Mouse (Mus musculus): ENCODE results near the gene Morc4. TPM values are rescaled to one million over a fixed set of nuclear protein-coding genes. Genes with fewer than 3 reads are reported as not detected.
A peak's percentile ranks its signal among the peaks of the same experiment; 100 is the strongest.

Morc4 gene
- polyA plus RNA-seq, 1 experiment from 2014 or later: 2.3 TPM

DNA sequence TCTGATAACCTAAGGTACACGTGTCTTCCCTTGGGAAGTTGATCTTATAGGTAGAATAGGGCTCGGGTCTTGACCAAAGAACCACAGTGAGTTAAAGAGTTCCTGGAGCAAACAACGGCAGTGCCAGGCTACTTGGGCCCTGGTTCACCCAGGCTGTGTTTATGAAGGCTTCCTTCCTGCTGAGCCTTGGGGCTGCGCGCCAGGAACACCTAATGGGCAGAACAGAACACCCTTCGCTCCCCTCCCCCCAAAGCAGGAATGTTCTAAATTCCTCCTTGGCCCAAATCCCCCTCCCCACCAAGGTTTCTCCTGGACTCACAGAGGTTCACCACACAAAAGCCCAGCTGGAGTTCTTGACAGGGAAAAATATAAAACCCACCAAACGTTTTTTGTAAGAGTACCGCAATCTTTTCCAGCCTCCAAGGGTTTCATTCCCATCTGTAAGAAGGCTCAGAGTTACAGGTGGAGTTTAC, 71.0 kb downstream of the Morc4 start, which contains the start of gene Cldn2:
Gene Cldn2, plus strand, starts transcription at position 423 of the 473 bp plus-strand sequence.
- Histone ChIP-seq H3K9me3 (replicated peaks) (no peaks in the 10 kb centered on the region), H3K4me3 (no peak within 1 kb of the TSS), H3K9ac (no peak within 1 kb of the TSS), H3K27me3 (no peaks in the 10 kb centered on the region), H3K27ac (no peak within 1 kb of the TSS), H3K4me2 (no peak within 1 kb of the TSS), H3K4me1 (no peaks in the 10 kb centered on the region), H3K36me3 (ENCODE audit: poor library complexity, severe bottlenecking) (no peaks in the 10 kb centered on the region)
- 66% methylated on average over 8 of the region's 8 CpGs for WGBS
- no peak for ATAC-seq

DNA sequence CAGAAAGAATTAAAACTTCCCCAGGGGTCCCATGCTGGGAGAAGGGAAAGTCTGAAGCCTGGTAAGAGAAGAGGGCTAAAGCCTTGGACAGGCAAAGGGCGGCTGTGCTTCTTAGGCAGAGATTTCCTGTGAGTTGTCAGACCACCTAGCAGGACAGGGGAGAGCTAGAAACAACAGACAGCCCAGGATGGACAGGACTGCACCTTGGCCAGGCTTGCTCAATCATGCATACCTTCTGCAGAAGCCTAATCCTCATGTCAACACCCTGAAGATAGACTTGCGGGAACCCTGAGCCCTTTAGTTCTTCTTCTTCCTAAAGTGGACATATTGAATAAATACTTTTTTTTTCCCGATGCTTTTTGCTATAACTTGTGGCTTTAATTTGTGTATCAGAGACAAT, 71.5 kb downstream of the Morc4 start:
- no peak overlapping the region for H3K4me3 ChIP-seq
- H3K9ac ChIP-seq: no peak overlapping the region
- no peak for ATAC-seq
- no peaks in the 10 kb centered on the region for H3K4me1 ChIP-seq
- WGBS: 84% methylated on average over 3 of the region's 3 CpGs
- no peaks in the 10 kb centered on the region for H3K36me3 ChIP-seq (ENCODE audit: poor library complexity, severe bottlenecking)
- H3K27me3 ChIP-seq: no peaks in the 10 kb centered on the region
- H3K27ac ChIP-seq: no peak overlapping the region
- no peak overlapping the region for H3K4me2 ChIP-seq
- no peaks in the 10 kb centered on the region for H3K9me3 ChIP-seq (replicated peaks)

DNA sequence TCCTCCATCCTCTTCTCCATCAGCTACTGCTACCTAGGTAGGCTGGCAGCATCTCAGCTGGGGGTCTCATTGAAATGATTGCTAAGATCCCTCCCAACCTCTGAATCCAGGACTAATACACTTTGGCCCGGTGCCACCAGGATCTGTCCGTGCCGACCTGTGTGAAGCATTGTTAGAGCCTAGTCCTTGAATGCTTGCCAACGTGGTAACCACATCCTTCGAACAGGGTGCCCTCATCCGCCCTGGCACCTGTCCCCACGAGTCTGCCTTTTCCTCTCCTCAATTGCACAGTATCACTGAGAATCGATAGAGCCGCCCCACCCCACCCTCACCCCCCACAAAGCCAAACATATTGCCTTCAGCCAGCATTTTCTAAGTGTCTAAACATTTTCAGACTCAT, 73.6 kb downstream of the Morc4 start:
- H3K9ac ChIP-seq: no peak overlapping the region

DNA sequence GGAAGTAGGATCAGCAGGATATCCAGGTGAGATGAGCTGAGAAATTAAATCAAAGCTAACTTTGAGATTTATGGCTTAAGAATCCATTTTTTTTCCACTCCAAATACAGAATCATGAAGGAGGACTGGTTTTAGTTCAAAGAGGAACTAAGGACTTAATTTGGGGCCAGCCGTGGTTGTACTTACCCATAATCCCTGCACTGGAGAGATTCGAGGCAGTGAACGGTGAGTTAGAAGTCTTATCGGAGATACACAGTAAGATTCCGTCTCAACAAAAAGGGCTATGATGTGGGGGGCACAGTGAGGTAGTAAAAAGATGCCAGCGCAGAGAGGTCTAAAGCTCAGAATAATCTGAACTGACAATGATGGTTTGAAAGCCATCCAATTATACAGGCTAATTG, 75.4 kb downstream of the Morc4 start:
- Histone ChIP-seq H3K9ac (no peak overlapping the region), H3K36me3 (ENCODE audit: poor library complexity, severe bottlenecking) (no peaks in the 10 kb centered on the region), H3K4me2 (no peak overlapping the region), H3K27me3 (no peaks in the 10 kb centered on the region), H3K4me1 (no peaks in the 10 kb centered on the region), H3K27ac (no peak overlapping the region), H3K9me3 (replicated peaks) (no peaks in the 10 kb centered on the region), H3K4me3 (no peak overlapping the region)
- 77% methylated on average over 6 of the region's 6 CpGs for WGBS
- no peak for ATAC-seq

More for the DNA sequence above, 73.6 kb downstream of the Morc4 start:
- Histone ChIP-seq H3K4me2 (no peak overlapping the region), H3K9me3 (replicated peaks) (no peaks in the 10 kb centered on the region), H3K4me3 (no peak overlapping the region), H3K27ac (no peak overlapping the region), H3K4me1 (no peaks in the 10 kb centered on the region), H3K27me3 (no peaks in the 10 kb centered on the region), H3K36me3 (ENCODE audit: poor library complexity, severe bottlenecking) (no peaks in the 10 kb centered on the region)
- no peak for ATAC-seq
- 60% methylated on average over 9 of the region's 9 CpGs for WGBS

DNA sequence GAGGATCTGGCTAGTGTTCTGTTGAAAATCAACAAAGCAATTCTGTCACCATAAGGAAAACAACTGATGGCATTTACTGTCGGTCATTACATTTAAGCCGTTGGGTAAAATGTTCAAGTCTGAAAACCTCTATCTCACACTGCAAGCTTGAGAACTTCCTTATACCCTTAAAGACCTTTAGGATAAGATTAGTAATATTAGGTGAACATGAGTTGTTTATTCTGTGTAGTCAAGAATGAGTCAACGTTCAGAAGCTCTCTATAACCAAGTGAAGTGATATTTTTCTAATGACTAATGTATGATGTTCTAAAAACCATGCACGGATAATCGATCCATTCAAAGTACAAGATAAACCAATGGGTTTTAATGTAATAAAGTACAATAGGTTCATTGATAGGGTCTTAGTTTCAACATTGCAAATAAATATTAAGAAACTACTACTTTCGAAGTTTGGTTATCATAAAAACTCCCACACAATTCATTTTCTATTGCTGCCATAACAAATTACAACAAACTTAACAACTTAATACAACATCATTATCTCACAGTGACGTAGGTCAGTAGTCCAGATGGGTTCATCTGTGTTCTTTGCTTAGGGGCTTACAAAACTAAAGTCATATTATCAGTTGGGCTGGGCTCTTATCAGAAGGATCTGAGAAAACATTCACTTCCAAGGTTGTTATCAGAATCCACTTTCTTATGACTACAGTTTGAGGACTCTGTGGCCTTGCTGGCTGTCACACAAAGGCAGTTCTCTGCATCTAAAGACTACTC, 77.2 kb downstream of the Morc4 start:
- ATAC-seq: no peak
- Histone ChIP-seq H3K4me1 (no peaks in the 10 kb centered on the region), H3K27ac (no peak overlapping the region), H3K4me2 (no peak overlapping the region), H3K9ac (no peak overlapping the region), H3K9me3 (replicated peaks) (no peaks in the 10 kb centered on the region), H3K27me3 (no peaks in the 10 kb centered on the region), H3K36me3 (ENCODE audit: poor library complexity, severe bottlenecking) (no peaks in the 10 kb centered on the region), H3K4me3 (no peak overlapping the region)
- WGBS: 91% methylated on average over 7 of the region's 7 CpGs

DNA sequence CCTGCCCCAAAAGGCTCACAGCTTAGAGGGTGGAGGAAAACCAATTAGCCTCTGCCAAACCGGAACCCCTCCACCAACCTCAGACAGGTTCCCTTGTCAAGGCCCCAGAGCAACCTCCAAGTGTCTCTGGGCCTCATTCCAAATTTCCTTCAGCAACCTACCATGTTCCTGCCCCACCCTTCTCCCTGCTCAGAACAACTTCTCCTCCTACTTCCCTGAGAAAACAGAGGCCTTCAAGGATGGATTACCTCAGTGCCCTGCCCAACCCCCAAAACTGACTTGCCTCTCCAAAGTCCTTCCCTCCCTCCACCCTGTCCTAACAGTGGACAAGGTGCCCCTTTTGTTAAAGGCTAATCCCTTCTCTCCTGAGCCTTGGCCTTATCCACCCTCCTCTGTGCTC, 85.7 kb downstream of the Morc4 start:
- Histone ChIP-seq H3K36me3 (ENCODE audit: poor library complexity, severe bottlenecking) (no peaks in the 10 kb centered on the region), H3K27me3 (no peaks in the 10 kb centered on the region), H3K9me3 (replicated peaks) (no peaks in the 10 kb centered on the region), H3K27ac (no peak overlapping the region), H3K4me3 (no peak overlapping the region), H3K4me2 (no peak overlapping the region), H3K4me1 (0 out of 2 replicates have a peak, but pooled peaks cover 5% of the 10 kb centered on the region), H3K9ac (no peak overlapping the region)
- 48% methylated on average over 1 of the region's 1 CpGs for WGBS
- ATAC-seq: no peak

DNA sequence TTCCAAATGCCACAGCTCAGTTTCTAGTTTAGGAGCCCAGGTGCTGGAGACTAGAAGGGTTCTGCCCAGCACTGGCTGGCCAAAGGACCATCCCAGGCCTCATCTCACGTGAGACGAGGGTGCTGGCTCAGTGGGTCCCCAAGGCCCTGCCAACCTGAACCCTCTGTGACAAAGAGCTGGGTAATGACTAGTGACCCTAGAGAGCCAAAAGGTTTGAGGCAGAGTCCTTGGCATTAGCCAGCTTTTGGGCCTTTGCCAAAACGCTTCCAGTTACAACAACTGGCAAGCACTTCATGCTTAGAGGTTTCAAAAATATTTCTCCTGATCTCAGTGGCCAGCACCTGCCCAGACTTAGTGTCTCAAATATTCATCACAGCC, 88.4 kb downstream of the Morc4 start:
- Histone ChIP-seq H3K36me3 (ENCODE audit: poor library complexity, severe bottlenecking) (no peaks in the 10 kb centered on the region), H3K9ac (no peak overlapping the region), H3K4me3 (no peak overlapping the region), H3K4me1 (0 out of 2 replicates have a peak, but pooled peaks cover 5% of the 10 kb centered on the region), H3K4me2 (no peak overlapping the region), H3K9me3 (replicated peaks) (no peaks in the 10 kb centered on the region), H3K27ac (no peak overlapping the region), H3K27me3 (no peaks in the 10 kb centered on the region)
- no peak for ATAC-seq
- WGBS: 43% methylated on average over 3 of the region's 3 CpGs

DNA sequence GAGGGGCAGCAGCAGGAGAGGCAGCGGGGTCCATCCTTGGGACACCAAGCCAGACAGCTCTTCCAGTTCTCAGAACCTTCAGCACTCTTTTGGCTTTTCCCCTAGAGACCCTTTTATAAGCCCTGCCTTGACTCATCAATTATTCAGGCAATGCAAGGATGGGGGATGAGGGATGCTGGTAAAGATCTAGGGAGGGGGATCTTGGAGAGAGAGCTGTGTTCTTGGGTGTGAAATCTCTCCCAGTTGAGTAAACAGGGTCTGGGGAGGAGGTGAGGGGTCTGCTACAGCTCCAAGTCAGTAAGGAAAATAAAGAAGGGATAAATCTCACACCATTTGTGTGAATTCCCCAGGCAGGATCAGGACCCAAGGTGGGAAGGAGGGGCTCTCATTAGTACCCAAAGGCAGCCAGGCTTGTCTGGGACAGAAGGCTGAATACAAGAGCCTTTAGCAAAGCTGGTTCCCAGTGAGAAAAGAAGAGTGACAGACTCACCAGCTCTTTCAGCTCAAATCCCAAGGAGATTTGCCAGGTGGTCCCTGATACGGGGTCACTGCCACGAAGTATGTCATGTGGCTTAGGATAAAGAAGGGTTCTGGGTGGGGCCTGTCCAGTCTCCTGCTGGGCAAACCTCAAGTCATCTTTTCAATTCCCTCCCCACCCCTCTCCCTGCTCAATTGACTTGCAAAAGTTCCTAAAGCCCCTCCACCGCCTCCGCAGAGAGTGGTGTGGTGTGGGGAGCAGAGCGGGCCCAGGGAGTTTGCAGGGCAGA, 89.0 kb downstream of the Morc4 start, which contains the start of gene Ripply1:
Gene Ripply1, minus strand, starts transcription at position 76 of the 767 bp plus-strand sequence.
- no peak within 1 kb of the TSS for H3K4me2 ChIP-seq
- H3K36me3 ChIP-seq (ENCODE audit: poor library complexity, severe bottlenecking): no peaks in the 10 kb centered on the region
- WGBS: 39% methylated on average over 6 of the region's 6 CpGs
- no peak within 1 kb of the TSS for H3K9ac ChIP-seq
- ATAC-seq: peak; percentile 48; the same call in 1 of the 2 replicates
- no peak within 1 kb of the TSS for H3K27ac ChIP-seq
- H3K9me3 ChIP-seq (replicated peaks): no peaks in the 10 kb centered on the region
- 0 out of 2 replicates have a peak, but pooled peaks cover 5% of the 10 kb centered on the region for H3K4me1 ChIP-seq
- no peaks in the 10 kb centered on the region for H3K27me3 ChIP-seq
- no peak within 1 kb of the TSS for H3K4me3 ChIP-seq

DNA sequence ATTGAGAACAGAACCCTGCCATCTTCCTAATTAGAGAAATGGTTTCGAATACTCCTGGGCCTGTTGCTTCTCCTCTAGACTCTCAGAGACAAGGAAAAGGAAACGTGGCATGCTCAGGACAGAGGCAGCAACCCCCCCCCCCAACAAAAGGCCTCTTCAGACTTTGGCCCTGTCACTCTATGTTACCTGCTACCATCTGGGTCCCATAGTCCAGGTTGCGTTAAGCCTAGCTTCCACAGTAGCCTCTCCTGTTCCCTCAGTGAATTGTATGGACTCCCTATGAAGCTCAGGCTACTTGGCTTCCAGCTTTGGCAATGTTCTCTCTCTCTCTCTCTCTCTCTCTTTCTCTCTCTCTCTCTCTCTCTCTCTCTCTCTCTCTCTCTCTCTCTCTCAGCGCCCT, 89.9 kb downstream of the Morc4 start:
- 80% methylated on average over 4 of the region's 4 CpGs for WGBS

DNA sequence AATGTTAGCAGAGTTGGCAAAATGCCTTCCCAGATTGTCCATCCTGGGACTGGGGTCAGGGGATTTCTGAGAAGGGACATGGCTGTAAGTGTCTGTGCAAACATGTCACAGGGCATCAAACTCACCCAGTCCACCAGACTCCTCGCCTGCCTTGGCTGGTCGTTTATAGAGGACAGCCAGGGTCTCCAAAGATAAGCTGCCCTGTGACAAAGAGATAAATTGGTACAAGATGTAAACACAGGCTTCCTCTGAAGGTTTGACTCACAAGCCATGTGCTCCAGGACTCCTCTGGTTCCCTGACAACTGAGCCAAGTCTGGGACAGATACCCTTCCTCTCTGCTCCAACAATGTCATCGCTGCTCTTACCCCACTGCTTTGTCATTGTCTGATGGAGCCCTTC, 90.5 kb downstream of the Morc4 start:
- Histone ChIP-seq H3K27me3 (no peaks in the 10 kb centered on the region), H3K36me3 (ENCODE audit: poor library complexity, severe bottlenecking) (no peaks in the 10 kb centered on the region)

More for the DNA sequence above, 89.9 kb downstream of the Morc4 start:
- H3K4me2 ChIP-seq: no peak overlapping the region
- H3K36me3 ChIP-seq (ENCODE audit: poor library complexity, severe bottlenecking): no peaks in the 10 kb centered on the region
- H3K27me3 ChIP-seq: no peaks in the 10 kb centered on the region
- no peak overlapping the region for H3K4me3 ChIP-seq
- H3K4me1 ChIP-seq: 0 out of 2 replicates have a peak, but pooled peaks cover 5% of the 10 kb centered on the region
- H3K27ac ChIP-seq: no peak overlapping the region
- H3K9me3 ChIP-seq (replicated peaks): no peaks in the 10 kb centered on the region
- no peak overlapping the region for H3K9ac ChIP-seq
- ATAC-seq: no peak

DNA sequence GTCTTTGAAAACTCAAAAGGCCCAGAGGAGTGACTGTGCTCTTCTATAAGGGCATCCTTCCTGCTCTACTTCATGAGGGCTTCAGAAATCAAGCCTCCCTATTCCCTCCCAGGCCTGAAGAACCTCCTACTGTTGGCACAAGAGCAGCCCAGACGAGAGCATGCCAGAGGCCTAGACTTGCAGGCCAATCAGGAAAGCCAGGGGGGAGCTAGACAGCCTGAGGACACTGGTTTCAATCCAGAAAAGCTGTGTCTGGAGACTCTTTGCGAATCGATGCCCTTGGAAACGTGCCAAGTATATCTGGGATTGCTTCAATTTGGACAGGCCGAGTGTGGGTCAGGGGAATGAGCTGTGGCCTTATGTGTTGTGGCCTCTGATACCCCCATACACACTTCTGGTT, 92.1 kb downstream of the Morc4 start:
- no peaks in the 10 kb centered on the region for H3K9me3 ChIP-seq (replicated peaks)
- WGBS: 81% methylated on average over 5 of the region's 5 CpGs

More for the DNA sequence above, 90.5 kb downstream of the Morc4 start:
- Histone ChIP-seq H3K9me3 (replicated peaks) (no peaks in the 10 kb centered on the region), H3K27ac (no peak overlapping the region), H3K4me1 (0 out of 2 replicates have a peak, but pooled peaks cover 5% of the 10 kb centered on the region), H3K4me2 (no peak overlapping the region), H3K9ac (no peak overlapping the region), H3K4me3 (no peak overlapping the region)
- WGBS: 68% methylated on average over 3 of the region's 3 CpGs
- ATAC-seq: no peak

DNA sequence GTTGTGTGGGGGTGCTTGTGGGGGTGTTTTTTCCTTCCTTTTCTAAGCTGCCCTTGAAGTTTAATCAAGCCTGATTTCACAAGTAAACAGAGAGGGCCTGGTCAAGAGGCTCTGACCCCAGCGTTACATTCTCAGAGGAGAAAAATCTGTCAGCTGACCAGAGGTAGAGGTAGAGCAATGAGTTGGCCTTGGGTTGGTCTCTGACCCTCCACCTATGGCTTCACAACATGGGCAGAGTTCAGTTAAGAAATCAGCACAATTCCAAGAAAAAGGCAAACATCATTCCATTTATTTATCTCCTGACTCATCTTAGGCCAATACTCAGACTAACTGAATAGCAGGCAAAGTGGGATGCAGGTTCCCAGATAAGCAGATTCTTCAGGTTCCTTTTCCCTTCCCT, 92.6 kb downstream of the Morc4 start:
- Histone ChIP-seq H3K9me3 (replicated peaks) (no peaks in the 10 kb centered on the region), H3K4me2 (no peak overlapping the region), H3K27me3 (peaks cover 6% of the 10 kb centered on the region; the same call in 1 of the 2 replicates), H3K36me3 (ENCODE audit: poor library complexity, severe bottlenecking) (no peaks in the 10 kb centered on the region), H3K4me3 (no peak overlapping the region), H3K4me1 (0 out of 2 replicates have a peak, but pooled peaks cover 5% of the 10 kb centered on the region), H3K27ac (no peak overlapping the region), H3K9ac (no peak overlapping the region)
- 71% methylated on average over 1 of the region's 1 CpGs for WGBS
- no peak for ATAC-seq

More for the DNA sequence above, 92.1 kb downstream of the Morc4 start:
- H3K4me2 ChIP-seq: no peak overlapping the region
- ATAC-seq: no peak
- no peak overlapping the region for H3K27ac ChIP-seq
- 0 out of 2 replicates have a peak, but pooled peaks cover 5% of the 10 kb centered on the region for H3K4me1 ChIP-seq
- H3K4me3 ChIP-seq: no peak overlapping the region
- H3K9ac ChIP-seq: no peak overlapping the region
- peaks cover 6% of the 10 kb centered on the region; the same call in 1 of the 2 replicates for H3K27me3 ChIP-seq
- H3K36me3 ChIP-seq (ENCODE audit: poor library complexity, severe bottlenecking): no peaks in the 10 kb centered on the region

All from forebrain, embryonic 13.5 days (tissue).